Mouse (Mus musculus) kidney, embryonic 14.5 days (tissue): ENCODE results near the gene Polr3gl. TPM values are rescaled to one million over a fixed set of nuclear protein-coding genes. Genes with fewer than 3 reads are reported as not detected.

Experiments
- ATAC-seq: fragments of 200-750 bp; cut with Nextera tagmentation; 2 replicates; pipeline ENCODE4 v1.8.0; 2017; ENCODE audit warnings: moderate number of reproducible peaks, mild to moderate bottlenecking, moderate TSS enrichment, moderate library complexity; ENCODE audit not compliant: low FRiP score, low TSS enrichment
- H3K27ac ChIP-seq: fragments of 300-500 bp; sonication (generic); 2 replicates; pipeline ENCODE4 v1.5.1; 2014; ENCODE audit warnings: low read depth, mild to moderate bottlenecking, low read length, moderate library complexity, mixed read lengths
- H3K27me3 ChIP-seq: fragments of 300-500 bp; sonication (generic); 2 replicates; pipeline ENCODE4 v1.6.1; 2014; ENCODE audit warnings: mild to moderate bottlenecking, low read length; ENCODE audit not compliant: control insufficient read depth, insufficient read depth
- H3K36me3 ChIP-seq: fragments of 300-500 bp; sonication (generic); 2 replicates; pipeline ENCODE4 v1.6.1; 2014; ENCODE audit warnings: low read length, mixed read lengths; ENCODE audit not compliant: control insufficient read depth, insufficient read depth
- H3K4me1 ChIP-seq: fragments of 300-500 bp; sonication (generic); 2 replicates; pipeline ENCODE4 v1.6.1; 2014; ENCODE audit warnings: low read length, mixed read lengths; ENCODE audit not compliant: control insufficient read depth, insufficient read depth
- H3K4me2 ChIP-seq: fragments of 300-500 bp; sonication (generic); replicated peaks from 2 replicates; pipeline ENCODE4 v1.6.1; 2014; ENCODE audit warnings: low read depth, mild to moderate bottlenecking, low read length
- H3K4me3 ChIP-seq: fragments of 300-500 bp; sonication (generic); 2 replicates; pipeline ENCODE4 v1.5.1; 2014; ENCODE audit warnings: mild to moderate bottlenecking, low read length
- H3K9ac ChIP-seq: fragments of 300-500 bp; sonication (generic); 2 replicates; pipeline ENCODE4 v1.6.1; 2014; ENCODE audit warnings: low read depth, mild to moderate bottlenecking, low read length, moderate library complexity
- H3K9me3 ChIP-seq: fragments of 300-500 bp; sonication (generic); 2 replicates; pipeline ENCODE4 v1.6.1; 2016; ENCODE audit warnings: low read length; ENCODE audit not compliant: control insufficient read depth
- WGBS: fragments of 180-500 bp; shearing (Covaris S2); extraction: QIAGEN DNeasy Blood & Tissue Kit; methylation state at CpG from one replicate; pipeline ENCODE4 v1.1.7; 2014; 5-methylcytosine and 5-hydroxymethylcytosine counted together
- polyA plus RNA-seq: library from polyadenylated mRNA; unstranded; fragments of >200 nt; fragmentation: Nextera tagmentation; extraction: Ambion mirVana; gene quantifications from 2 replicates; pipeline ENCODE4 v1.2.1, GENCODE M21; 2014

The Polr3gl gene
- polyA plus RNA-seq, 1 experiment from 2014 or later: 22.3 TPM

DNA sequence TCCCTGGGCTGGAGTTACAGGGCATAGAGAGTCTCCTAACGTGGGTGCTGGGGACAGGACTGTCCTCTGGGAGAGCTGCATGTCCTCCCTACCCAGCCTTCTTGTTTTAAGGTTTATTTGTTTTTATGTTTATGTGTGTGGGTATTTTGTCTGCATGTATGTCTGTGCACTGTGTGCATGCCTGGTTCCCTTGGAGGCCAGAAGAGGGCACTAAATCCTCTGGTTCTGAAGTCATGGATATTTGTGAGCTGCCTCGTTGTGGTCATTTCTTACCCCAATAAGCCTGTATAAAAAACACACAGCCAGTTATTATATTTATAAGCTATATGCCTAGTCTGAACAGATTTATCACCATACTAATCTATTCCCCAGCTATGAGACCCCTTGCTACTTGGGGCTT is 59.7 kb downstream of the Polr3gl start:
- no peak for ATAC-seq
- Histone ChIP-seq H3K9ac (no peak overlapping the region), H3K27ac (no peak overlapping the region), H3K4me2 (no peak overlapping the region), H3K4me1 (no peaks in the 10 kb centered on the region), H3K27me3 (peaks cover 1% of the 10 kb centered on the region; the same call in 1 of the 2 replicates), H3K36me3 (no peaks in the 10 kb centered on the region), H3K4me3 (no peak overlapping the region), H3K9me3 (no peaks in the 10 kb centered on the region)
- 54% methylated on average over 2 of the region's 2 CpGs for whole genome bisulfite sequencing

DNA sequence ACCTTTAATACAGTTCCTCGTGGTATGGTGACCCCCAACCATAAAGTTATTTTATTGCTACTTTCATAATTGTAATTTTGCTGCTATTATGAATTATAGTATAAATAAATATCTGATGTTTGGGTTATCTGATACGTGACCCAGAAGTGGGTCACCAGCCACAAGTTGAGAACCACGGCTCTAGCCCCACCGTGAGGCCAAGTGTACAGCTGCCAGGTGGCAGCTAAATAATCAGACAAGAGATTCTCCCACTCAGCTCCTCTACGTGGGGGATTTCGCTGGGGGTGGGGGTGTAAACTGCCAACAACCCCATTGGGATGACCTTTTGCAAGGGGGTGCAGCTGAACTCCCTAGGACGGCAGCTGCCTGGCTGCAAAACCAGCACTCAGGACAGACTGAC is 61.9 kb downstream of the Polr3gl start:
- WGBS: 55% methylated on average over 7 of the region's 7 CpGs
- no peak overlapping the region for H3K9ac ChIP-seq
- ATAC-seq: no peak

DNA sequence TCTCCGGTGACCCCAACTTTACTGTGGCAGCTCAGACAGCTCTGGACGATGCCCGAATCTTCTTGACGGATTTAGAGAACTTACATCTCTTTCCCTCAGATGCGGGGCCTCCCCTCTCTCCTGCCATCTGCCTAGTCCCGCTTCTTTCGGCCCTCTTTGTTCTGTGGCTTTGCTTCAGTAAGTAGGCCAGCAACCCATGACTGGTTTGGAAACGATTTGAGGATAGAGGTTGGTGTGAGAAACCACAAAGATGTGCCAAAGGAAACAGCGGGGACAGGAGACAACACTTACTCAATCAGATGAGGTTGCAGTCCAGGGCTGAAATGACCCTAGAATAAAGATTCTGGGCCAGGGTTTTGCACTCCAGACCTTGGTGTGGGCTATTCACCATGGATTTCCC is 65.5 kb downstream of the Polr3gl start:
- H3K4me2 ChIP-seq: no peak overlapping the region
- 41% methylated on average over 9 of the region's 9 CpGs for WGBS

More for the DNA sequence above, 61.9 kb downstream of the Polr3gl start:
- Histone ChIP-seq H3K4me2 (no peak overlapping the region), H3K36me3 (no peaks in the 10 kb centered on the region), H3K27ac (no peak overlapping the region), H3K4me1 (0 out of 2 replicates have a peak, but pooled peaks cover 6% of the 10 kb centered on the region), H3K27me3 (peaks cover 23% of the 10 kb centered on the region), H3K9me3 (no peaks in the 10 kb centered on the region), H3K4me3 (no peak overlapping the region)

More for the DNA sequence above, 65.5 kb downstream of the Polr3gl start:
- ATAC-seq: no peak
- no peak overlapping the region for H3K27ac ChIP-seq
- H3K4me3 ChIP-seq: no peak overlapping the region
- no peak overlapping the region for H3K9ac ChIP-seq
- peaks cover 32% of the 10 kb centered on the region for H3K27me3 ChIP-seq
- H3K9me3 ChIP-seq: no peaks in the 10 kb centered on the region
- H3K36me3 ChIP-seq: no peaks in the 10 kb centered on the region
- 0 out of 2 replicates have a peak, but pooled peaks cover 8% of the 10 kb centered on the region for H3K4me1 ChIP-seq

Other genes starting within 250 kb of the Polr3gl start
- gene BC107364, start 141.9 kb downstream of the Polr3gl start, polyA plus RNA-seq: 0.20 TPM in 1 of 2 replicates, not detected in the other
- gene Hfe2, start 69.0 kb downstream of the Polr3gl start, polyA plus RNA-seq: 0.20 and 0.30 TPM in 2 replicates
- 91.1 and 148 TPM in 2 replicates for gene Txnip, start 36.2 kb downstream of the Polr3gl start, polyA plus RNA-seq
- 0.72 and 1.3 TPM in 2 replicates for gene Gm16253, start 17.2 kb downstream of the Polr3gl start, polyA plus RNA-seq
- 1.8 and 2.4 TPM in 2 replicates for gene Ankrd34a, start 2.5 kb upstream of the Polr3gl start, polyA plus RNA-seq
- gene Lix1l, start 7.0 kb upstream of the Polr3gl start, polyA plus RNA-seq: 5.8 and 7.0 TPM in 2 replicates
- 167 and 236 TPM in 2 replicates for gene Rbm8a, start 35.8 kb upstream of the Polr3gl start, polyA plus RNA-seq
- gene Pex11b, start 41.2 kb upstream of the Polr3gl start, polyA plus RNA-seq: 55.8 and 59.6 TPM in 2 replicates
- not detected in 2 replicates for gene Gm42957, start 41.3 kb upstream of the Polr3gl start, polyA plus RNA-seq
- 0.73 and 1.1 TPM in 2 replicates for gene Itga10, start 51.4 kb upstream of the Polr3gl start, polyA plus RNA-seq
- 0.33 and 0.37 TPM in 2 replicates for gene Ankrd35, start 76.0 kb upstream of the Polr3gl start, polyA plus RNA-seq
- gene Pias3, start 102.2 kb upstream of the Polr3gl start, polyA plus RNA-seq: 36.5 and 55.7 TPM in 2 replicates
- 10.4 and 10.8 TPM in 2 replicates for gene Nudt17, start 114.4 kb upstream of the Polr3gl start, polyA plus RNA-seq
- 30.3 and 38.5 TPM in 2 replicates for gene Polr3c, start 133.4 kb upstream of the Polr3gl start, polyA plus RNA-seq
- gene Rnf115, start 133.5 kb upstream of the Polr3gl start, polyA plus RNA-seq: 49.6 and 72.1 TPM in 2 replicates
- 36.0 and 63.3 TPM in 2 replicates for gene Pdzk1, start 235.1 kb upstream of the Polr3gl start, polyA plus RNA-seq
- 0.08 and 0.17 TPM in 2 replicates for gene Cd160, start 235.2 kb upstream of the Polr3gl start, polyA plus RNA-seq